Mouse (Mus musculus) liver, adult 2 months (tissue): ENCODE measurements around the gene Gm10563.
"Not testable (repeated sequence)": the region's sequence is repeated elsewhere in the genome, so short reads cannot be mapped to it uniquely, and the experiment has no call there.

Experiments
- CTCF ChIP-seq: fragments of 200-500 bp; IDR thresholded peaks from 2 replicates; pipeline ENCODE4 v1.5.1; 2011; ENCODE audit warnings: low read depth, low read length, control low read depth
- POLR2A ChIP-seq: fragments of 200-500 bp; IDR thresholded peaks from 2 replicates; pipeline ENCODE4 v1.6.1; 2011; ENCODE audit warnings: low read length, control low read depth; ENCODE audit not compliant: insufficient read depth; ENCODE audit errors: extremely low read depth

- TF ChIP-seq CTCF, POLR2A: not testable (repeated sequence)
Observed at GRCm38 (mm10) chr4:155645308-155645707, at the start of gene Gm10563.
